Mouse (Mus musculus): ENCODE measurements around the gene Tnik.

The Tnik gene

DNA sequence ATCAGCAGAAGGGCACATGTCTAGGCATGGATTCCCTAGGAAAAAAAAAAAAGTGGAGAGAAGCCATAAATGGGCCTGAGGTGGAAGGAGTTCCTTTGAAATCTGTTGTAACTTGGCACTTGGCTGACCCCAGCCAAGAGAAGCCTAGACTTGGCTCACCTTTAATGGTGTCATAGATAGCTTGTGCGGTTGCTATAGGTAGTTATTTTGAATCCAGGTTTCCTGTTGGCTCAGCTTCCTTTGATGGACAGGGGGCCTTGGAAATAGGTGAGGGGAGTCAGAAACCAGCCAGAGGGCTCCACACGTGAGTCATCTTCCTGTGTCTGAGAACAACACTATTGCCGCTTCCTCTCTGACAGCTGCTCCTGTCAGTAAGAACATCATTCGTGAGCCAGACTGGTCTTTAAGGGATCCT is 204.9 kb downstream of the Tnik start:
- DNase-seq (ENCODE audit: low read depth, low spot score) = no peak

DNA sequence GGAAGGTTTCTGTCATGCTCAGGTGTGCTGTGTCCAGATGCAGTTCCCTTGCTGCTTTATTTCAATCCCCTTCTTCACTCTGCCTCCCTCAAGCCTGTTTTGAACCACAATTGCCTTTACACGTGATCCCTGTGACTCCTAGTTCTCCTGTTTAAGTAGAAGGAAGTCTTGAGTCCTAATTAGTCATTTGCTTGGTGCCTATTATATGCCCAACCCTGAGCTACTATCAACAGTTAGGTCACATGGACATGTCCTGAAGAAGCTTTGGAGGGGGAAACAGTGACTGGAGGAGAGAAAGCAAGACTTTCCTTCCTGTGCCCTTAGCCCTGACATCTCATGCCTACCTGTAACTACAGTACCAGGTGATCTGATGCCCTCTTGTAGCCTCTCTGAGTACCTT is 210.4 kb downstream of the Tnik start:
- DNase-seq (ENCODE audit: low read depth, low spot score) = no peak

DNA sequence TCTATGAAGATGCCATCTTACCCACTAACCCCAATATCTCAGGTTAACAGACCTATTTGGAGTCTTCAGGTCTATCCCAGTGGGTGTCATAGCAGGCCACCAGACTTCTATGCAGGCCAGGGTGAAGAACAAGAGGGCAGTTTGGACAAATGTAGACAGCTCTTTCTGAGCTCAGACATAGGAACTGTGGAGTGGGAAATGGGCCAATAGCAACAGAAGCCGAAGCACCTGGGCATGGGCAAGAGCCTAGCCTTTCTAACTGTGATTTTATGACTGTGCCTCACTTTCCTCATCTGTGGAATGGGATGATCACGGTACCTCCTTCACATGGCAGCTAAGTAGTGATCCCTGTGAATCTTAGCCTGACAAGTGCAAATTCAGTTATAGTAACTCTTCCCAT is 214.4 kb downstream of the Tnik start:
- DNase-seq (ENCODE audit: low read depth, low spot score) = no peak

- DNase-seq (ENCODE audit: low read depth, low spot score) = no peak
Measured at GRCm38 (mm10) chr3:28485716-28486115, 222.7 kb downstream of the Tnik start.

DNA sequence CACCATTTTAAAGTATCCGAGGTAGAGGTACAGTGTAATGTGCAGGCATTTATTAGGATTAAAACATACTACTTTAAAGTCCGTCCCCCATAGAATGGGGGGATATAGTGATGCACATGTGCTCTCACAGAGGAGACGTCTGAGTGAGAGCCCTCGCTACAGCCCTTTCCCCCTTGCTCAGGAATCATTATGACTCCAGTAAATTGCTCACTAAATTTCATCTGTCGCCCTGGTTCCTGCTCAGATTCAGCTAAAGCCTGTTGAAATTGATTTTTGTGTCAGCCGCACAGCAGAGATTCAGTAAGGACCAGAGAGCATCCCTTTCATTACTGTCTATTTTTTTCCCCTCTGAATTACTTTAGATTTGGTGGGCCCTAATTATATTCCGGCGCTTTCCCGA is 224.4 kb downstream of the Tnik start:
- no peak for DNase-seq (ENCODE audit: low read depth, low spot score)

DNA sequence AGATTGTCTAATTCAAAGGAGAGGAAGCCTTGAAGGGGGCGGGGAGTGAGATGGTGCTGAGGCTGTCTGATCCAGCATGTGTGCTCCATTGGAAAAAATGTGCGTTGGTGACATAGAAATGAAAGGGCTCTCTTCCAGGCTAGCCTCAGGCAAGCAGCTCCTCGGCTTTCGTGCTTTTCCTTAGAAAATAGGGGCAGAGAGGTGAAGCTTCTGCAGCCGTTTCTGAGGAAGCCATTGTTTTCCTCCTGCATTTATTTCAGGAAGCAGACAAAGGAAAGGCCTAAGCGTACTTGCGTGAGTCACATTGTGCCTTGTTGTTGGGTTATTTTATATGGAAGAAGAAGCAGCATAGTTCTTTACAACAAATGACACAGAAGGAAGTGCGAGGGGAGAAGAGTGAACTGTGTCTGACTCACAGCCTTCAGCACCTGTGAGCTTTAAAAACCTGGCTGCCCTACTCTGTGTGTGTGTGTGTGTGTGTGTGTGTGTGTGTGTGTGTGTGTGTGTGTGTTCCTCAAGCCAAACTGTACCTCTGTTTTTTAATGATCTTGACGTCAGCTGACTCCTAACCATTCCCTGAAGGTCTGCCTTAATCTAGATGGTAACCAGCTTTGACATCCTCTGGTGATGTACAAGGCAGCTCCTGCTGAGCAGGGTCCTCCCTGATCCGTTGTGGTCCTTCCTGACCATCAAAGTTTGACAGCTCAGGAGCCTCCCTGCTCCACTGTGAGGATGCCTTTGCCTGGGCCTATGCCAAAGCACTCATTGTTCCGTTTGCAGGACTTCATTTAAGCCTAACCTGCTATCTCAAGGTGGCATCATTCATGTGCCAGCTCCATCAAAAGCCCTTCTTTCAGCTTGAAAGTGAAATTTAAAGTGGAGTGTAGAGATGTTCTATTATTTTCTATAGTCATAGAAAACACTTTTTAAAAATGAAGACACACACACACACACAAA is 228.3 kb downstream of the Tnik start:
- DNase-seq (ENCODE audit: low read depth, low spot score) = peak; percentile 12

DNA sequence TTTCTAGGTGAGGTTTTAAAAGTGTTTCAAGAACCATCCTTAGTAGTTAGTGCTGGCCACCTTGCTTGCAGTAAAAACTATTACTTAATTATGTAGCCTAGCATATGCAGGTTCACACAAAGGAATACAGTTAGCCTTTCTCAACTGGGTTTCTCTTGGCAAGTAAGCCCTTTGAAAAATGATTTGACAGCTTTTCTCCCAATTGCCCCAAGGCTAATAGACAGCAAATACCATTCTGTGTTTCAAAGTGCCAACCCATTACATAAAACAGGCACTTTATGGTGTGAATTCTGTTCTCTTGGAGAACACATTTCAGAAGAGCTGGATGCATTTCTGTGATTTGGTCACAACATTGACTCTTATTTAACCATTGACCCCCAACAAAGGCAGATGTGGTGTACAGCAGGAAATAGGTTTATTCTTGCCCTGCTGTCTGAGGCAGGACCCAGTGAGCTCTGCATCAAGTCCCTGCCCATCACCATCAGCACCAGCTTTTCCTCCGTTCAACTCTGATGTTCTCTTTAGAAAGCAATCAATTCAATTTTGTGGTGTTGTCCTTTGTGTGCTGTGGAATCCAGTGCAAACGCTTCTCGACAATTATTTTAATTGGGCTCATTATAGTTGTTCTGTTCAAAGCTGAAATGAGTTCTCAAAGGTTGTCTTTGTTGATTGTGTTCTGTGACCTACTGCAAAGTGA is 233.9 kb downstream of the Tnik start:
- DNase-seq (ENCODE audit: low read depth, low spot score) = no peak

GRCm38 (mm10) chr3:28497503-28497857 is 234.5 kb downstream of the Tnik start:
- no peak for DNase-seq (ENCODE audit: low read depth, low spot score)

DNA sequence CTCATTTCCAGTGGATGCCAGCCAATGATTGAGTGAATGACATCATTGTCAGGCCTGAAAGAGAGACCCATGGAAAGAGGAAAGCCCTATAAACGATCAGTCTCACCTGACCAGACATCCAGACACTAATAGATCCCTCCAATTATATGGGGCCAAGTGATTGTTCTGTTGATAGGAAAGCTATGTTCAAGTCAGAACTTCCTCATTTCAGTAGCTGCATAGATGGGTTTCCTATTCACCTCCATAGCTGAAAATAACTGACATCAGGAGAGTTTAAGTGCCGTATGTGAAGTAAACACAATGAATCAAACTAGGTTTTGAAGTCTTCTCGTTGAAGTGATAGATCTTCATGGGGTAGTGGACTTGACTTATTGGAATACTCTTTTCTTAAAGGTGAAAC is 239.7 kb downstream of the Tnik start:
- DNase-seq (ENCODE audit: low read depth, low spot score) = no peak

GRCm38 (mm10) chr3:28509337-28509935 is 246.4 kb downstream of the Tnik start:
- no peak for DNase-seq (ENCODE audit: low read depth, low spot score)

- DNase-seq (ENCODE audit: low read depth, low spot score) = no peak
Measured at GRCm38 (mm10) chr3:28523004-28523482, 260.0 kb downstream of the Tnik start.

DNA sequence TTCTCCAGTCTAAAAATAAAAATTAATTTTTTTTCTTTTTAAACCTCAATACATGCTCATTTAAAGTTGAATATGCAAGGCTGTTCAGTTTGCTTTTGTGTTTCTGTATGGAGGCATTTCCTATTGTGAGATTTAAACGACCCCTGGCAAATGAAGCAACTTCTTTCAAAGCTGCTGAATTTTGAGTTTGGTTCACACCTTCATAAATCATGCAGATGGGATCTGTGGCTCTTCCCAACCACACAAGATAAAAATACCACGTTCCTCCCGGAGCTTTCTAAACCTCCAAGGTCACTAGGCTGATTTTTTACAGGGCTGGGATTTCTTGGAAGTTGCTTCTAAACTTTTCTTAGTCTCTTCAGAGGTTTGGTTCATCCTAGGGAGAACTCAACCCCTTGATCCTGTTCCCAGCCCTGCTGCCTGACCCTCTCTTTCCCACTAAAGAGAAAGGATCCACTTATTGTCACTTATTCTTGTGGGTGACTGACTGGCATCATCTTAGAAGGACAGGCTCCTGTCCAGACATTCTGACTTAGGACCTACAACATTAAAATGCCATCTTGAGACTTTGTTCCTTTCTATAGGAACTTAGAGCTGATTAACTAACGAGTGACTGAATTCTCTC is 260.6 kb downstream of the Tnik start:
- no peak for DNase-seq (ENCODE audit: low read depth, low spot score)

- no peak for DNase-seq (ENCODE audit: low read depth, low spot score)
Measured at GRCm38 (mm10) chr3:28524562-28524961, 261.5 kb downstream of the Tnik start.

DNA sequence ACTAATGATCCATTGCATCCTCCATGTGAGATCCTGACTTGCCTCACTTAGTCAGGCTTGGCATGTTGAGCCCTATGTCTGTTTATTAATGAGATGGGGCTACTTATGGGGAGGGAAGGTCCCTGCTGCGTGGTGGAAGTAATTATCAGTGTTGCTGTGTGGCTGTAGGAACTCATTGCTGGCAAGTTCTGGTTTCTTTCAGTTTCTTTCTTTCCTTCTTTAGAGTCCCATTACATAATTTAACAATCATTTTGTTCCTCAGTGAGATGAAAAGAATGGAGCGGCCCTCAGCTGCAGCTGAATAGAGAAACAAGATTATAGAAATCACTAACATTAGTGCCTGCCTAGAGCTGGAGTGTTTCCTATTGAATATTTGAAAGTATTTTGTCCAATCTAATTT is 263.7 kb downstream of the Tnik start:
- no peak for DNase-seq (ENCODE audit: low read depth, low spot score)

DNA sequence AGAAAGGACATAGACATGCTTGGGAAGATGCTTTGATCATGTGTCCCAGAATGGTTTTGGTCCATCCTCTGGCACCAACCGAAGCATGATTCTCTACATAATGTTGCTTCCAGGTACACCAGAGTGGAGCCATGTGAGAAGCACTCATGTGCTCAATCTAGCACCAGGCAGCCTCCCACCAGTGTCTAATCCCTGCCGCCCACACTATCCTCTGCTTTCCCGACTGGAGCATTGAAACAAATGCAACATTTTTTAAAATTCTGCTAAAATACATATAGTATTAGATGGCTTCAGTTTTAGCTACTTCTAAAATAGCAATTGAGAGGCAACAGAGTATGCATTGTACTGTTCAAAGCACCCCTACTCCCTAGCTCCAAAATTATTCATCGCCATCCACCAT is 264.2 kb downstream of the Tnik start:
- no peak for DNase-seq (ENCODE audit: low read depth, low spot score)

GRCm38 (mm10) chr3:28529548-28529947 is 266.5 kb downstream of the Tnik start:
- DNase-seq (ENCODE audit: low read depth, low spot score) = no peak

DNA sequence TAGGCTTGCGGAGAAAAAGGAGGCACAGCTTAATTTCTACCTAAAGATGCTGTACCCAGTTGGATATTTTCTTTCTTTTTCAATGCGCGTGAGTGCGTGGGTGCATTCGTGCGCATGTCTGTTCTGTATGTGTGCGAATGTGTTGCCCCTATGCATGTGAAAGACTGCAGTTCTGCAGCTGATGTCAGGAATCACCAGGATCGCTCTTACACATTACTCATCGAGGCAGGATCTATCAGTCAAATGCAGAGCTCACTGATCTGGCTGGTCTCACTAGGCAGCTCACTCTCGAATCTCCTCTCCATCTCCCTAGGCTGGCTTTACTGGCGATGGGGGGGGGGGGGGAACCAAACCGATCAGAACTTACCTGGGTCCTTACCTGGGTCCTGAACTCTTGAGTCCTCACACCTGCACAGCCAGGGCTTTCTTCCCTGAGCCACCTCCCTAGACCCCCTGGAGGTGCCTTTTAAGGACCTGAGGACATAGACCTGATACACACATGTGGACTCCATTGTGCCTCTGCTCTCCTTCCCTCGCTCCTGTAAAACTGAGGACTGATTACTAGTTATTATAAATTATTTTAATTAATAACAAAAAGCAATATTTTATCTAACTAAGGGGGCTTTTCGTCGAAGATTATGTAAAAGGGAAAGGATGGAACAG is 268.4 kb downstream of the Tnik start:
- DNase-seq (ENCODE audit: low read depth, low spot score) = no peak

DNA sequence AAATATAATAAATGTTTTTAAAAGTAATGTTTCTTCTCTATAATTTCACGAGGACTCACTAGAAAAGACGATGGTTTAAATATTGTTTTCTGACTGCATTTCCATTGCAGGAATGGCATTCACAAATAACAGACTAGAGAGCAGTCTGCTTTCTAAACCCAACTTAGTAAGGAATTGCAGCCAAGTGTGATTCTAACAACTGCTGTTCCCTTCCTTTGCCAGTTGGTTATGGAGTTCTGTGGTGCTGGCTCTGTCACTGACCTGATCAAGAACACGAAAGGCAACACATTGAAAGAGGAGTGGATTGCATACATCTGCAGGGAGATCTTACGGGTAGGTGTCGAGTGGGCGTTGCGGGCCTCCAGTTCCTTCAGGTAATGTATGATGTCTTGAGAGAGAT is 269.7 kb downstream of the Tnik start:
- no peak for DNase-seq (ENCODE audit: low read depth, low spot score)

- no peak for DNase-seq (ENCODE audit: low read depth, low spot score)
Measured at GRCm38 (mm10) chr3:28540121-28540520, 277.1 kb downstream of the Tnik start.

- no peak for DNase-seq (ENCODE audit: low read depth, low spot score)
Measured at GRCm38 (mm10) chr3:28542941-28543340, 279.9 kb downstream of the Tnik start.

- peak; percentile 15 for DNase-seq (ENCODE audit: low read depth, low spot score)
Measured at GRCm38 (mm10) chr3:28543380-28543984, 280.5 kb downstream of the Tnik start.
